Mouse (Mus musculus): ENCODE measurements around the gene Spata32. TPM values are rescaled to one million over a fixed set of nuclear protein-coding genes. Genes with fewer than 3 reads are reported as not detected.

Spata32 gene
- polyA plus RNA-seq, 1 experiment from 2014 or later = 1.2 TPM

- no peak for ATAC-seq
- Histone ChIP-seq H3K27me3 (ENCODE audit: control insufficient read depth, insufficient read depth, low read depth, low read length) (no peaks in the 10 kb centered on the region), H3K4me3 (ENCODE audit: low read depth, low read length) (no peak overlapping the region), H3K4me2 (ENCODE audit: low read length) (no peak overlapping the region), H3K4me1 (ENCODE audit: control insufficient read depth, insufficient read depth, low read length) (peaks cover 37% of the 10 kb centered on the region), H3K9me3 (replicated peaks; ENCODE audit: control insufficient read depth, low read length, poor library complexity, severe bottlenecking) (no peaks in the 10 kb centered on the region), H3K27ac (ENCODE audit: low read length) (no peak overlapping the region), H3K9ac (ENCODE audit: low read depth, low read length) (peak overlapping the region; percentile 17; the same call in 1 of the 2 replicates), H3K36me3 (ENCODE audit: control insufficient read depth, insufficient read depth, low read length) (no peaks in the 10 kb centered on the region)
- 64% methylated on average over 20 of the region's 20 CpGs for WGBS
Observed at GRCm38 (mm10) chr11:103262412-103263267, 44.4 kb upstream of the Spata32 start.

- H3K27ac ChIP-seq (ENCODE audit: low read length) = no peak overlapping the region
- no peaks in the 10 kb centered on the region for H3K27me3 ChIP-seq (ENCODE audit: control insufficient read depth, insufficient read depth, low read depth, low read length)
- H3K4me2 ChIP-seq (ENCODE audit: low read length) = no peak overlapping the region
- no peaks in the 10 kb centered on the region for H3K36me3 ChIP-seq (ENCODE audit: control insufficient read depth, insufficient read depth, low read length)
- H3K4me1 ChIP-seq (ENCODE audit: control insufficient read depth, insufficient read depth, low read length) = peaks cover 37% of the 10 kb centered on the region
- H3K9me3 ChIP-seq (replicated peaks; ENCODE audit: control insufficient read depth, low read length, poor library complexity, severe bottlenecking) = no peaks in the 10 kb centered on the region
- no peak for ATAC-seq
- no peak overlapping the region for H3K4me3 ChIP-seq (ENCODE audit: low read depth, low read length)
- WGBS = 88% methylated on average over 7 of the region's 7 CpGs
- peak overlapping the region; percentile 17; the same call in 1 of the 2 replicates for H3K9ac ChIP-seq (ENCODE audit: low read depth, low read length)
Observed at GRCm38 (mm10) chr11:103261671-103262411, 43.6 kb upstream of the Spata32 start.

- no peak for ATAC-seq
- WGBS = 93% methylated on average over 12 of the region's 12 CpGs
Observed at GRCm38 (mm10) chr11:103260515-103261192, 42.4 kb upstream of the Spata32 start.

DNA sequence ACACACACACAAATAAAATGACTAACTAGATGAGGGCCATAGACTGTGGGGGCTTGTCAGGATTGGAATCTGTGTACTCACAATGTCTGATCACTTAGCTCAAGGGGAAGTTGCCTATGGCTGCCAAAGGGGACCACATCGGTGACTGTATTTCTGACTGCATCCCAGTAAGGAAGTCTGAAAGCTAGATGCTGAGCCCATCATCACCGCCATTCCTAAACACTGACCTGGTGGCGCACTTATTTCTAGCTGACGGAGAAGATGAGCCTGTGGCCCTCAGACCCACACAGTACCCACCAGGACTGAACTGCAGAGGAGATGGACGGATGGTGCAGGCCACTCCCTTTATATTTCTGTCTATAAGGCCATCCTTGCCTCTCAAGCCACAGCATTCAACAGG lies 41.8 kb upstream of the Spata32 start:
- peaks cover 26% of the 10 kb centered on the region for H3K4me1 ChIP-seq (ENCODE audit: control insufficient read depth, insufficient read depth, low read length)
- no peak overlapping the region for H3K9ac ChIP-seq (ENCODE audit: low read depth, low read length)
- ATAC-seq = no peak
- 97% methylated on average over 5 of the region's 5 CpGs for WGBS
- H3K27me3 ChIP-seq (ENCODE audit: control insufficient read depth, insufficient read depth, low read depth, low read length) = no peaks in the 10 kb centered on the region
- H3K4me2 ChIP-seq (ENCODE audit: low read length) = no peak overlapping the region
- H3K4me3 ChIP-seq (ENCODE audit: low read depth, low read length) = no peak overlapping the region
- H3K27ac ChIP-seq (ENCODE audit: low read length) = no peak overlapping the region
- no peaks in the 10 kb centered on the region for H3K9me3 ChIP-seq (replicated peaks; ENCODE audit: control insufficient read depth, low read length, poor library complexity, severe bottlenecking)
- H3K36me3 ChIP-seq (ENCODE audit: control insufficient read depth, insufficient read depth, low read length) = no peaks in the 10 kb centered on the region

More at GRCm38 (mm10) chr11:103260515-103261192, 42.4 kb upstream of the Spata32 start:
- H3K4me3 ChIP-seq (ENCODE audit: low read depth, low read length) = no peak overlapping the region
- no peak overlapping the region for H3K27ac ChIP-seq (ENCODE audit: low read length)
- H3K4me1 ChIP-seq (ENCODE audit: control insufficient read depth, insufficient read depth, low read length) = peaks cover 30% of the 10 kb centered on the region
- no peaks in the 10 kb centered on the region for H3K36me3 ChIP-seq (ENCODE audit: control insufficient read depth, insufficient read depth, low read length)
- H3K9ac ChIP-seq (ENCODE audit: low read depth, low read length) = no peak overlapping the region
- H3K9me3 ChIP-seq (replicated peaks; ENCODE audit: control insufficient read depth, low read length, poor library complexity, severe bottlenecking) = no peaks in the 10 kb centered on the region
- H3K4me2 ChIP-seq (ENCODE audit: low read length) = no peak overlapping the region
- no peaks in the 10 kb centered on the region for H3K27me3 ChIP-seq (ENCODE audit: control insufficient read depth, insufficient read depth, low read depth, low read length)

DNA sequence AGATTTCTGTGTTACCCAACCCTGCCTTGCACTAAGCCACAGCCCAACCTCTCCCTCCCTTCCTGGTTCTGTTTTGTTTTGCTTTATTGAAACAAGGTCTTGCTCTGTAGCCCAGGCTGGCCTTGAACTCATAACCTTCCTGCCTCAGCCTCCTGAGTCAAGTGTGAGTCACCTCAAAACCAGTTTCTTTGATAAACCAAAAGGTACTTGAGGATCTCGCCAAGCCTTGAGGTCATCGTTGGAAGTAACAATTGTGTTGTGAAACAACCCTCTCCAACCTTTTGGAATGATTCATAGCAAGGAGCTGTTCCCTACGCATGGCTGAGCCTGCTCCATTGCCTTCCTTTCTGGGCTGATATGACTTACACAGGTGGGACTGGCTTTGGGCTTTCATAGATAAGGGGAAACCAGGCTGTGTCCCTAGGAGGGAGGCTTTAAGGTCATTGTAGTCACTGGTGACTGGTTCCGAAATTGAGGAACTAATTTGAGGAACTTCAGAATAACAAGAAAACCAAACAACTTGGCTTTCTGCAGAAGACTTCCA lies 39.8 kb upstream of the Spata32 start:
- Histone ChIP-seq H3K27ac (ENCODE audit: low read length) (no peak overlapping the region), H3K9me3 (replicated peaks; ENCODE audit: control insufficient read depth, low read length, poor library complexity, severe bottlenecking) (no peaks in the 10 kb centered on the region), H3K4me3 (ENCODE audit: low read depth, low read length) (no peak overlapping the region), H3K9ac (ENCODE audit: low read depth, low read length) (no peak overlapping the region), H3K4me2 (ENCODE audit: low read length) (no peak overlapping the region), H3K4me1 (ENCODE audit: control insufficient read depth, insufficient read depth, low read length) (peaks cover 8% of the 10 kb centered on the region), H3K36me3 (ENCODE audit: control insufficient read depth, insufficient read depth, low read length) (no peaks in the 10 kb centered on the region), H3K27me3 (ENCODE audit: control insufficient read depth, insufficient read depth, low read depth, low read length) (no peaks in the 10 kb centered on the region)
- no peak for ATAC-seq
- 91% methylated on average over 4 of the region's 4 CpGs for WGBS

DNA sequence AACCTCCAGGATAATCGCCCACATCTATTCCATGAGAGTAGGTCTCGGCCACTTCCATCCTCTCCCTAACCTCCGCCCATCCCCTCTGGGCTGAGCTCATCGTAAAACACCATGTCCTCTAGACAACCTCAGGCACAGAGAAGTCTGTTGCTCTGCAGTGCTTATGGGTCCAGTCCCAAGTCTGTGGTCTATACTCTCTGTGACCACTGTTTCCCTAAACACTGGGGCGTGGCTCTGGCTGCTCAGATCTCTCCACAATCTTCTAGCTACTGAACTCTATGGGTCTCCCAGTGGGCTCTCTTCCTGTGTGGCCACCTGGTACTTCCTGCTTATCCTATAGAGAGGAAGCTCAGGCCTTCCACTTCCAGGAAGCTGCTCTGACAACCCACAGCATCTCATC lies 35.4 kb upstream of the Spata32 start:
- WGBS = 88% methylated on average over 5 of the region's 5 CpGs
- no peaks in the 10 kb centered on the region for H3K27me3 ChIP-seq (ENCODE audit: control insufficient read depth, insufficient read depth, low read depth, low read length)
- H3K4me1 ChIP-seq (ENCODE audit: control insufficient read depth, insufficient read depth, low read length) = peaks cover 3% of the 10 kb centered on the region; the same call in 1 of the 2 replicates
- ATAC-seq = no peak
- no peak overlapping the region for H3K9ac ChIP-seq (ENCODE audit: low read depth, low read length)
- no peaks in the 10 kb centered on the region for H3K36me3 ChIP-seq (ENCODE audit: control insufficient read depth, insufficient read depth, low read length)
- H3K4me3 ChIP-seq (ENCODE audit: low read depth, low read length) = no peak overlapping the region
- no peaks in the 10 kb centered on the region for H3K9me3 ChIP-seq (replicated peaks; ENCODE audit: control insufficient read depth, low read length, poor library complexity, severe bottlenecking)
- H3K4me2 ChIP-seq (ENCODE audit: low read length) = no peak overlapping the region
- no peak overlapping the region for H3K27ac ChIP-seq (ENCODE audit: low read length)

DNA sequence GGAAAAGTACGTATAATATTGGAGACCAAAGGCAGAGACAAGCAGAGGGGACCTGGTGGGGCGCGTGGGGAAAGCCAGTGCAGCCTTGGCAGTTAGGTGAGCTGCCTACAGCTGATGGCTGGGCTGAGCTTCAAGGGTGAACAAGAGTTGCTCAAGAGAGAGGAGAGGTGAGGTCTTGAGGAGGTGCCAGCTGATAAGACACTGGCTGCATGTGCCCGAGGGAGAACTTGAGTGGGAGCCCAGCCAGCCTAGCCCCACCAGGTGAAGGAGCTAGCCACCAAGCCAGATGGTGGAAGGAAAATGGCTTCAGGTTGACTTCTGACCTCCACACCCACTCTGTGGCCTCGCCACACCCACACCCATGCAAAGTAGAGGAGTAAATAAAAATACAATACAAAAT lies 34.1 kb upstream of the Spata32 start:
- H3K36me3 ChIP-seq (ENCODE audit: control insufficient read depth, insufficient read depth, low read length) = no peaks in the 10 kb centered on the region
- no peak overlapping the region for H3K27ac ChIP-seq (ENCODE audit: low read length)
- H3K4me3 ChIP-seq (ENCODE audit: low read depth, low read length) = no peak overlapping the region
- H3K4me2 ChIP-seq (ENCODE audit: low read length) = no peak overlapping the region
- no peaks in the 10 kb centered on the region for H3K27me3 ChIP-seq (ENCODE audit: control insufficient read depth, insufficient read depth, low read depth, low read length)
- no peak for ATAC-seq
- no peak overlapping the region for H3K9ac ChIP-seq (ENCODE audit: low read depth, low read length)
- 94% methylated on average over 5 of the region's 5 CpGs for WGBS
- no peaks in the 10 kb centered on the region for H3K9me3 ChIP-seq (replicated peaks; ENCODE audit: control insufficient read depth, low read length, poor library complexity, severe bottlenecking)
- H3K4me1 ChIP-seq (ENCODE audit: control insufficient read depth, insufficient read depth, low read length) = peaks cover 14% of the 10 kb centered on the region

GRCm38 (mm10) chr11:103250324-103250723 lies 32.1 kb upstream of the Spata32 start:
- no peak overlapping the region for H3K4me3 ChIP-seq (ENCODE audit: low read depth, low read length)
- no peaks in the 10 kb centered on the region for H3K9me3 ChIP-seq (replicated peaks; ENCODE audit: control insufficient read depth, low read length, poor library complexity, severe bottlenecking)
- no peaks in the 10 kb centered on the region for H3K36me3 ChIP-seq (ENCODE audit: control insufficient read depth, insufficient read depth, low read length)
- H3K27ac ChIP-seq (ENCODE audit: low read length) = no peak overlapping the region
- ATAC-seq = no peak
- 91% methylated on average over 3 of the region's 3 CpGs for WGBS
- H3K27me3 ChIP-seq (ENCODE audit: control insufficient read depth, insufficient read depth, low read depth, low read length) = no peaks in the 10 kb centered on the region
- no peak overlapping the region for H3K4me2 ChIP-seq (ENCODE audit: low read length)
- peaks cover 21% of the 10 kb centered on the region for H3K4me1 ChIP-seq (ENCODE audit: control insufficient read depth, insufficient read depth, low read length)
- H3K9ac ChIP-seq (ENCODE audit: low read depth, low read length) = no peak overlapping the region

All from midbrain, embryonic 16.5 days (tissue).